Mouse (Mus musculus) lung, adult 10 weeks (tissue): ENCODE data around the gene Mucl3. TPM values are rescaled to one million over a fixed set of nuclear protein-coding genes. Genes with fewer than 3 reads are reported as not detected.

ENCODE experiments used
- polyA plus RNA-seq: library from polyadenylated mRNA; stranded (reverse); fragments of 350-450 nt; fragmentation: Illumina TruSeq; extraction: RNeasy Lipid Tissue Mini Kit (QIAGEN cat#74804); gene quantifications from one replicate; pipeline ENCODE4 v1.2.3, GENCODE M21; 2014; ENCODE audit warnings: low read depth, low replicate concordance; ENCODE audit not compliant: insufficient read depth

The Mucl3 gene
- polyA plus RNA-seq, result 0.20 TPM

DNA sequence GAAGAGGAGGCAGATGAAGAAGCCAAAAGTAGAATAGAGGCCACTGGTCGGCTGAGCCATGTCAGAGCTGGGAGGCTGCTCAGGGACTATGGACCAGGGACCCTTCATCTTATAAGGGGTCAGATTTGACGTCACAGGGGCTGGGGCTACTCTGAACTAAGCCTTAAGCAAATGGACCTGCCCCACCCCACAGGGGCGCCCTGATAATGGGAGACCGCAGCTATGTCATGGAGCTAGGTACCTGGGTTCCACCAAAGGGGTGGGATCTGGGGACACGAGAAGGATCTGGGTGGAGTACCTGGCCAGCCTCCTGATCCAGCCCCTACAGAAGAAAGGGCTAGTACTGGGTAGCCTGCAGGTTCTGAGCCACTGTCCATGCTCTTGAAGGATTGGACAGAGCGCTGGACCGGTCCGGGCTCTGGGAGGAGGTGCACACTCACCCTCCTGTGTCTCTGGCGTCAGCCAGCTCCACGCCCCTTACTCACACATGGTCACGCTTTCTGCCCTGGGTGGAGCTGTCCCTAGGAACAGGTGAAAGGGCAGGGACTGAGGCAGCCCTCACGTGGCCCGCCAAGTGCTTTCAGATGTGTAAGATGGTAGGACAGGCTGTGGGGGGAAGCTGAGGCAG is at the start of gene Mucl3:
TSS of gene Mucl3 (minus strand) at position 87 of the 628 bp plus-strand sequence.

DNA sequence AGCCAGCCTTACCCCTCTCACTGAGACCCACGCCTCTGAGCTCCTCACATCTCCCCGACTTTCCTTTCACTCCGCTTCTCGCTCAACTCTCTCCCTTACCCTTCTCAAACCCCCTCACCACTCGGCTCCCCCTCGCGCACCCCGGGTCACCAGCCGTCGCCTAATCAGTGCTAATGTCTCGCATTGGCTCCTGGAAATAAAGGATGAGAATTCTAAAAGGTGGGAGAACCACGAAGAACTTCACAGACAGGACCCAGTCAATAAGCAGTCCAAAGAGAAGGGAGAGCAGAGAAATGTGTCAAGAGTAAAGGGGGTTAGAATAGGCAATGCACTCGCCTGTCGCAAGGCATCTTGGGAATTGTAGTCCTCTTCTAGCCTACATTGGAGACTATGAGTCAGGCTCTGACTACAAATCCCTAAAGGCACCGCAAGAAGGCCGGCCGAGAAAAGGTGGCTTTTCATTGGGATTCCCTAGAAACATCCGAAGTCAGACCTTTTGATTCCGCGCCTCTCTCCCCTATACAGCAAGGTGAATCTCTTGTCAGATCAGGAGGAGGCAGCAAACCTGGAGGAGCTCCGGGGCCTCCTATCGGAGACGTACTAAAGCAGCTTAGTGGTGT is 30.0 kb upstream of the Mucl3 start, which contains the start of gene Gtf2h4:
TSS of gene Gtf2h4 (minus strand) at position 324 of the 620 bp plus-strand sequence.

DNA sequence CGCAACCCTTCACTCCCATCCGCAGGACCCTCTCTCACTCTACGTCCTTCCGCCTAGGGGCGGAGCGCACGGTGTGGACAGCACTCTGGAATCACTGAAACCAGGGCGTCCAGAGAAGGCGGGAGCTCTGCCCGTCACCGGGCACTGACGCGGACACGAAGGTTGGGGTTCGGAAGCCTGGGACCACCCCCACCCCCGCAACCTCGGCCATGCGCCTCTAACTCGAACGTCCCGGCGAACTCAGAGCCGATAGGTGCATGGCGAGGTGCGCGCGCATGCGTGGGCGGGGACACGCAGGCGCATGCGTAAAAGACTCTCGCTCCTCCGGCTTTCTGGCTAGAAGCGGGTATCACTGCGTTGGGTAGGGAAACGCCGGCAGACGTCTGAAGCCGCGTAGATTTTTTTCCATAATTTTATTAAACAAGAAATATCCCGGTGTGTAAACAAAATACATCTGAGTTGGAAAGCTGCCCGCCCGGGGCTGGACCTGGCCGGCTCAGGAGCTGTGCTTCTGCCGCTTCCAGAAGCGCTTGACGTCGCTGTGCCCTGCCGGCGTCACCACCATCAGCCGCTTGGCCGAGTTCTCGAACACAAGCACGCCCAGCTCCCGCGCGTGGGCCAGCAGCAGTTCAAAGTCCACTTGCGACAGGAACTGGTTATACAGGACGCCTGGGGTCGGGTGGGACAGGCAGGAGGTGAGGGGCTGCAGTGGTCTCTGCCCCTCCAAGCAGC is 24.0 kb upstream of the Mucl3 start, which contains the start of gene Vars2:
TSS of gene Vars2 (minus strand) at position 259 of the 732 bp plus-strand sequence.

DNA sequence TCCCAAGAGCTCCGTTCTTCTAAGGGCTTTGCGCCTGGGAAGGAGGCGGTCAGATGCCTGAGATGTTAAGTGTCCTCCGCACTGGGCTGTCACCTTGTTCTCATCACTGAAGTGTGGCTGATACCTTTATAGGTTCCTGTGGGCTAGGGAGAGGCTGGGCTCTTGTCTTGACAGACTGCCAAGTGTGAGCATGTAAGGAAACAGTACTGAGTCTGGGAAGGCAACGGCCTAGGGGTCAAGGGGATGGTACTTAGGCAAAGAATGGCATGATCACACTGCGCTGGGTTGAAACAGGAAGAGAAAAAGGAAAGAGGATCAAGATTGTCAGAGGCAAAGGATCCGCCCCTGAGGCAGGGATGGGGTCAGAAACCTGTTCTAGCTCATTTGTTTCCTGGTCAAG is 17.0 kb downstream of the Mucl3 start, which contains the start of gene Gm9573:
TSS of gene Gm9573 (minus strand) at position 101 of the 400 bp plus-strand sequence.

DNA sequence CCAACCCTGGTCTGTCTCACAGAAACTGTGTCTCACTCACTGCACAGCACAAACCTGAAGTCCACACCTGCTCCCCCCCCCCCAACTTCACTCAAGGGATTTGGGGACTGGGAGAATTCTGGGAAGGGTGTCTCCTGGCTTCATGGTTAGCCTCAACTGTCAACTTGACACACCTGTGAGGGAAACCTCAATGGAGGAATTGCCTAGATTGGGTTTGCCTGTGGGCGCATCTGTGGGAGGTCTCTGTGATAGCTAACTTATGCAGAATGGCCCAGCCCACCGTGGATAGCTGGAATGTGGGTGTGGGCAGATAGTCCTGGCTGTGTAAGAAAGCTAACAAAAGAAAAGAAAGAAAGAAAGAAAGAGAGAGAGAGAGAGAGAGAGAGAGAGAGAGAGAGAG is 42.2 kb downstream of the Mucl3 start, which contains the start of gene Sfta2:
TSS of gene Sfta2 (plus strand) at position 301 of the 400 bp plus-strand sequence.

Other genes with a start within 250 kb of the Mucl3 start
- 56.1 TPM for gene H2-Q6, start 218.8 kb downstream of the Mucl3 start, polyA plus RNA-seq
- 95.6 TPM for gene H2-Q7, start 204.5 kb downstream of the Mucl3 start, polyA plus RNA-seq
- gene H2-Q10, start 173.6 kb downstream of the Mucl3 start, polyA plus RNA-seq, result 7.1 TPM
- gene Pou5f1, start 137.7 kb downstream of the Mucl3 start, polyA plus RNA-seq, result not detected
- 4.4 TPM for gene Tcf19, start 126.9 kb downstream of the Mucl3 start, polyA plus RNA-seq
- gene Cchcr1, start 126.6 kb downstream of the Mucl3 start, polyA plus RNA-seq, result 4.7 TPM
- not detected for gene Psors1c2, start 110.5 kb downstream of the Mucl3 start, polyA plus RNA-seq
- gene Cdsn, start 91.6 kb downstream of the Mucl3 start, polyA plus RNA-seq, result 0.30 TPM
- not detected for gene 2300002M23Rik, start 76.2 kb downstream of the Mucl3 start, polyA plus RNA-seq
- 250 TPM for gene Sfta2, start 42.1 kb downstream of the Mucl3 start, polyA plus RNA-seq
- not detected for gene Gm9573, start 17.1 kb downstream of the Mucl3 start, polyA plus RNA-seq
- gene Vars2, start 23.9 kb upstream of the Mucl3 start, polyA plus RNA-seq, result 8.7 TPM
- gene Gtf2h4, start 30.0 kb upstream of the Mucl3 start, polyA plus RNA-seq, result 16.5 TPM
- 18.8 TPM for gene Ddr1, start 60.9 kb upstream of the Mucl3 start, polyA plus RNA-seq
- gene Ier3, start 178.0 kb upstream of the Mucl3 start, polyA plus RNA-seq, result 135 TPM
- gene Flot1, start 179.5 kb upstream of the Mucl3 start, polyA plus RNA-seq, result 81.2 TPM
- gene Tubb5, start 194.6 kb upstream of the Mucl3 start, polyA plus RNA-seq, result 117 TPM
- gene Mdc1, start 197.8 kb upstream of the Mucl3 start, polyA plus RNA-seq, result 4.5 TPM
- gene Nrm, start 217.6 kb upstream of the Mucl3 start, polyA plus RNA-seq, result 8.9 TPM
- gene Ppp1r18, start 221.9 kb upstream of the Mucl3 start, polyA plus RNA-seq, result 36.0 TPM
- 44.7 TPM for gene Dhx16, start 236.1 kb upstream of the Mucl3 start, polyA plus RNA-seq